Mouse (Mus musculus): ENCODE results near the gene Nudt14. TPM values are rescaled to one million over a fixed set of nuclear protein-coding genes. Genes with fewer than 3 reads are reported as not detected.

Nudt14 gene
- polyA plus RNA-seq, 1 experiment from 2014 or later, result 53.1 TPM

- H3K4me3 ChIP-seq (ENCODE audit: low read depth, low read length), result no peak overlapping the region
- H3K4me2 ChIP-seq (ENCODE audit: low read length), result no peak overlapping the region
- H3K4me1 ChIP-seq (ENCODE audit: control insufficient read depth, insufficient read depth, low read length), result peaks cover 15% of the 10 kb centered on the region
- H3K9me3 ChIP-seq (replicated peaks; ENCODE audit: control insufficient read depth, low read length, poor library complexity, severe bottlenecking), result no peaks in the 10 kb centered on the region
- H3K27ac ChIP-seq (ENCODE audit: low read length), result no peak overlapping the region
- H3K27me3 ChIP-seq (ENCODE audit: control insufficient read depth, insufficient read depth, low read depth, low read length), result no peaks in the 10 kb centered on the region
- no peak overlapping the region for H3K9ac ChIP-seq (ENCODE audit: low read depth, low read length)
- no peak for ATAC-seq
- peaks cover 37% of the 10 kb centered on the region for H3K36me3 ChIP-seq (ENCODE audit: control insufficient read depth, insufficient read depth, low read length)
- WGBS, result 86% methylated on average over 9 of the region's 9 CpGs
Measured at GRCm38 (mm10) chr12:112974736-112975135, 32.8 kb upstream of the Nudt14 start.

- H3K4me1 ChIP-seq (ENCODE audit: control insufficient read depth, insufficient read depth, low read length), result no peaks in the 10 kb centered on the region
- no peak overlapping the region for H3K4me3 ChIP-seq (ENCODE audit: low read depth, low read length)
- H3K9ac ChIP-seq (ENCODE audit: low read depth, low read length), result no peak overlapping the region
- no peak overlapping the region for H3K27ac ChIP-seq (ENCODE audit: low read length)
- H3K36me3 ChIP-seq (ENCODE audit: control insufficient read depth, insufficient read depth, low read length), result peaks cover 49% of the 10 kb centered on the region
- WGBS, result 95% methylated on average over 6 of the region's 6 CpGs
- H3K27me3 ChIP-seq (ENCODE audit: control insufficient read depth, insufficient read depth, low read depth, low read length), result no peaks in the 10 kb centered on the region
- H3K4me2 ChIP-seq (ENCODE audit: low read length), result no peak overlapping the region
- H3K9me3 ChIP-seq (replicated peaks; ENCODE audit: control insufficient read depth, low read length, poor library complexity, severe bottlenecking), result no peaks in the 10 kb centered on the region
- no peak for ATAC-seq
Measured at GRCm38 (mm10) chr12:112969616-112970015, 27.7 kb upstream of the Nudt14 start.

- no peak overlapping the region for H3K4me3 ChIP-seq (ENCODE audit: low read depth, low read length)
- no peak overlapping the region for H3K27ac ChIP-seq (ENCODE audit: low read length)
- WGBS, result 72% methylated on average over 8 of the region's 8 CpGs
- ATAC-seq, result no peak
- no peaks in the 10 kb centered on the region for H3K9me3 ChIP-seq (replicated peaks; ENCODE audit: control insufficient read depth, low read length, poor library complexity, severe bottlenecking)
- peaks cover 54% of the 10 kb centered on the region for H3K36me3 ChIP-seq (ENCODE audit: control insufficient read depth, insufficient read depth, low read length)
- H3K27me3 ChIP-seq (ENCODE audit: control insufficient read depth, insufficient read depth, low read depth, low read length), result no peaks in the 10 kb centered on the region
- no peak overlapping the region for H3K4me2 ChIP-seq (ENCODE audit: low read length)
- no peaks in the 10 kb centered on the region for H3K4me1 ChIP-seq (ENCODE audit: control insufficient read depth, insufficient read depth, low read length)
- H3K9ac ChIP-seq (ENCODE audit: low read depth, low read length), result no peak overlapping the region
Measured at GRCm38 (mm10) chr12:112968943-112969342, 27.0 kb upstream of the Nudt14 start.

- H3K9me3 ChIP-seq (replicated peaks; ENCODE audit: control insufficient read depth, low read length, poor library complexity, severe bottlenecking), result no peaks in the 10 kb centered on the region
- 93% methylated on average over 13 of the region's 13 CpGs for WGBS
- no peaks in the 10 kb centered on the region for H3K27me3 ChIP-seq (ENCODE audit: control insufficient read depth, insufficient read depth, low read depth, low read length)
Measured at GRCm38 (mm10) chr12:112965783-112966182, 23.9 kb upstream of the Nudt14 start.

GRCm38 (mm10) chr12:112961872-112962271, 19.9 kb upstream of the Nudt14 start:
- Histone ChIP-seq H3K36me3 (ENCODE audit: control insufficient read depth, insufficient read depth, low read length) (peaks cover 50% of the 10 kb centered on the region), H3K4me1 (ENCODE audit: control insufficient read depth, insufficient read depth, low read length) (no peaks in the 10 kb centered on the region), H3K9ac (ENCODE audit: low read depth, low read length) (no peak overlapping the region), H3K27me3 (ENCODE audit: control insufficient read depth, insufficient read depth, low read depth, low read length) (no peaks in the 10 kb centered on the region), H3K9me3 (replicated peaks; ENCODE audit: control insufficient read depth, low read length, poor library complexity, severe bottlenecking) (no peaks in the 10 kb centered on the region), H3K4me3 (ENCODE audit: low read depth, low read length) (no peak overlapping the region), H3K27ac (ENCODE audit: low read length) (no peak overlapping the region), H3K4me2 (ENCODE audit: low read length) (no peak overlapping the region)
- 79% methylated on average over 5 of the region's 5 CpGs for WGBS
- no peak for ATAC-seq

More at GRCm38 (mm10) chr12:112965783-112966182, 23.9 kb upstream of the Nudt14 start:
- Histone ChIP-seq H3K9ac (ENCODE audit: low read depth, low read length) (no peak overlapping the region), H3K27ac (ENCODE audit: low read length) (no peak overlapping the region), H3K36me3 (ENCODE audit: control insufficient read depth, insufficient read depth, low read length) (peaks cover 63% of the 10 kb centered on the region), H3K4me2 (ENCODE audit: low read length) (no peak overlapping the region), H3K4me3 (ENCODE audit: low read depth, low read length) (no peak overlapping the region), H3K4me1 (ENCODE audit: control insufficient read depth, insufficient read depth, low read length) (no peaks in the 10 kb centered on the region)
- ATAC-seq, result no peak

- no peaks in the 10 kb centered on the region for H3K27me3 ChIP-seq (ENCODE audit: control insufficient read depth, insufficient read depth, low read depth, low read length)
- no peaks in the 10 kb centered on the region for H3K9me3 ChIP-seq (replicated peaks; ENCODE audit: control insufficient read depth, low read length, poor library complexity, severe bottlenecking)
- no peak for ATAC-seq
- H3K4me3 ChIP-seq (ENCODE audit: low read depth, low read length), result no peak overlapping the region
- no peak overlapping the region for H3K9ac ChIP-seq (ENCODE audit: low read depth, low read length)
- H3K27ac ChIP-seq (ENCODE audit: low read length), result no peak overlapping the region
- peaks cover 50% of the 10 kb centered on the region for H3K36me3 ChIP-seq (ENCODE audit: control insufficient read depth, insufficient read depth, low read length)
- H3K4me2 ChIP-seq (ENCODE audit: low read length), result no peak overlapping the region
- no peaks in the 10 kb centered on the region for H3K4me1 ChIP-seq (ENCODE audit: control insufficient read depth, insufficient read depth, low read length)
- WGBS, result 74% methylated on average over 7 of the region's 7 CpGs
Measured at GRCm38 (mm10) chr12:112961428-112961827, 19.5 kb upstream of the Nudt14 start.

- no peak for ATAC-seq
- Histone ChIP-seq H3K4me3 (ENCODE audit: low read depth, low read length) (no peak overlapping the region), H3K4me2 (ENCODE audit: low read length) (no peak overlapping the region), H3K9ac (ENCODE audit: low read depth, low read length) (no peak overlapping the region), H3K27ac (ENCODE audit: low read length) (no peak overlapping the region), H3K4me1 (ENCODE audit: control insufficient read depth, insufficient read depth, low read length) (no peaks in the 10 kb centered on the region), H3K36me3 (ENCODE audit: control insufficient read depth, insufficient read depth, low read length) (peaks cover 40% of the 10 kb centered on the region), H3K9me3 (replicated peaks; ENCODE audit: control insufficient read depth, low read length, poor library complexity, severe bottlenecking) (no peaks in the 10 kb centered on the region), H3K27me3 (ENCODE audit: control insufficient read depth, insufficient read depth, low read depth, low read length) (no peaks in the 10 kb centered on the region)
- WGBS, result 87% methylated on average over 8 of the region's 8 CpGs
Measured at GRCm38 (mm10) chr12:112959421-112959820, 17.5 kb upstream of the Nudt14 start.

GRCm38 (mm10) chr12:112958303-112958702, 16.4 kb upstream of the Nudt14 start:
- WGBS, result 38% methylated on average over 4 of the region's 4 CpGs
- Histone ChIP-seq H3K36me3 (ENCODE audit: control insufficient read depth, insufficient read depth, low read length) (peaks cover 32% of the 10 kb centered on the region), H3K9ac (ENCODE audit: low read depth, low read length) (no peak overlapping the region), H3K27ac (ENCODE audit: low read length) (no peak overlapping the region), H3K27me3 (ENCODE audit: control insufficient read depth, insufficient read depth, low read depth, low read length) (no peaks in the 10 kb centered on the region), H3K9me3 (replicated peaks; ENCODE audit: control insufficient read depth, low read length, poor library complexity, severe bottlenecking) (no peaks in the 10 kb centered on the region), H3K4me1 (ENCODE audit: control insufficient read depth, insufficient read depth, low read length) (no peaks in the 10 kb centered on the region), H3K4me3 (ENCODE audit: low read depth, low read length) (no peak overlapping the region), H3K4me2 (ENCODE audit: low read length) (no peak overlapping the region)
- no peak for ATAC-seq

- WGBS, result 32% methylated on average over 4 of the region's 4 CpGs
- Histone ChIP-seq H3K36me3 (ENCODE audit: control insufficient read depth, insufficient read depth, low read length) (peaks cover 10% of the 10 kb centered on the region), H3K27me3 (ENCODE audit: control insufficient read depth, insufficient read depth, low read depth, low read length) (no peaks in the 10 kb centered on the region), H3K4me1 (ENCODE audit: control insufficient read depth, insufficient read depth, low read length) (peaks cover 2% of the 10 kb centered on the region; the same call in 1 of the 2 replicates), H3K4me3 (ENCODE audit: low read depth, low read length) (no peak overlapping the region), H3K9ac (ENCODE audit: low read depth, low read length) (no peak overlapping the region), H3K27ac (ENCODE audit: low read length) (no peak overlapping the region), H3K9me3 (replicated peaks; ENCODE audit: control insufficient read depth, low read length, poor library complexity, severe bottlenecking) (no peaks in the 10 kb centered on the region), H3K4me2 (ENCODE audit: low read length) (no peak overlapping the region)
- ATAC-seq, result no peak
Measured at GRCm38 (mm10) chr12:112955800-112956199, 13.9 kb upstream of the Nudt14 start.

Data from midbrain, embryonic 16.5 days (tissue).